Mouse (Mus musculus) right cerebral cortex, postnatal 14 days (tissue): ENCODE measurements at regions not wholly inside any gene's neighbourhood (a gene's known extent, or its start where the extent isn't known, plus 50 kb on each side); places are given as distances from the start of the nearest gene placed in this dataset.
A peak's percentile ranks its signal among the peaks of the same experiment; 100 is the strongest.

Experiments
- DNase-seq: peaks from one replicate; pipeline ENCODE4 v3.0.0; 2022

GRCm38 (mm10) chrX:61119499-61119898 lies 65.9 kb downstream of the Cdr1 start:
- peak; percentile 21 for DNase-seq

DNA sequence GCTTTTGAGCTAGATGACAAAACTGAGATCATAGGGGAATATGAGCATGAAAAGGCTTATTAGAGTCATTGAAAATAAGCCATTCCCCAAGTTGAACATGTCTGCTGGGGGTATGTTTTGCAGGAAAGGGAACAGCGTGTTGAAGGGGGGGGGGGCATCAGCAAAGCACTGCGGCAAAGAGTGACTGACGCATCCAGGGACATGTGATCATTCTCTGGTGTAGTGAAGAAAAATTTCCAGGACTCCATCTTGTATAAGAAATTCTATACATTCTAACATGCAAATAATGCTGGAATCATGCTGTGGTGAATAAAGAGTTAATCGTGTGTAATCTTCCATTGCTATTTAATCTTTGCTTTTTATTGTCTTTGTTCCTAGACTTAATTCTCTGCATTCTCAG lies 68.0 kb downstream of the Cdr1 start:
- no peak for DNase-seq

DNA sequence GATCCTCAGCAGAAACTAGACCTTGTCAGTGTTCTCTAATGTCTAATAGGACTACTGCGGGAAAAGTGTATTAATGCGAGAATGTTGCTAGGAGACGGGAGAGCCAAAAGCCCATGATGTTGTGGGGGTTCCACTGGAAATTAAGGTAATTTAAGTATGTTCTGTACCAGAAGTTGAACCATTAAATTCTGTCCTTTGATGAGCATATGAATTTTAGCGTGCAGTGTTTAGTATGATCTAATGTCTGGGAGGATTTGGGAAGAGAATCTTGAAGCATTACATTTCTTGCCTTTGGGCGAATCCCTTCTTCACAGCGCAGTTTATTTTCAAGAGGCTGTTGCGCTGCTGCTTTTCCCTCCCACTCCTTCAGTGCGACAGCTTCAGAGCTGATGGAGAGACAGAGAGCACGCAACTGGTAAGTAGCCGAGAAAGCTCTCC lies 69.3 kb downstream of the Cdr1 start:
- DNase-seq: peak; percentile 22
